Mouse (Mus musculus): ENCODE data around the gene Med12l.

Med12l gene

GRCm38 (mm10) chr3:59005271-59005995 lies at the start of gene Med12l:
Gene Med12l, plus strand, starts transcription at chr3:59005825.
- no peak for DNase-seq (ENCODE audit: low read depth, low spot score)

GRCm38 (mm10) chr3:58961166-58961565 lies 44.5 kb upstream of the Med12l start:
- DNase-seq (ENCODE audit: low read depth, low spot score), result no peak

- DNase-seq (ENCODE audit: low read depth, low spot score), result no peak
Observed at GRCm38 (mm10) chr3:58977413-58977812, 28.2 kb upstream of the Med12l start.

GRCm38 (mm10) chr3:58977906-58978622 lies 27.6 kb upstream of the Med12l start:
- no peak for DNase-seq (ENCODE audit: low read depth, low spot score)

GRCm38 (mm10) chr3:58980579-58980978 lies 25.0 kb upstream of the Med12l start:
- no peak for DNase-seq (ENCODE audit: low read depth, low spot score)

GRCm38 (mm10) chr3:58982896-58983837 lies 22.5 kb upstream of the Med12l start:
- DNase-seq (ENCODE audit: low read depth, low spot score), result no peak

- DNase-seq (ENCODE audit: low read depth, low spot score), result no peak
Observed at GRCm38 (mm10) chr3:58983838-58984598, 21.6 kb upstream of the Med12l start.

- DNase-seq (ENCODE audit: low read depth, low spot score), result no peak
Observed at GRCm38 (mm10) chr3:58985816-58986215, 19.8 kb upstream of the Med12l start.

GRCm38 (mm10) chr3:58989374-58989773 lies 16.3 kb upstream of the Med12l start:
- DNase-seq (ENCODE audit: low read depth, low spot score), result no peak

GRCm38 (mm10) chr3:58990556-58990955 lies 15.1 kb upstream of the Med12l start:
- DNase-seq (ENCODE audit: low read depth, low spot score), result no peak

GRCm38 (mm10) chr3:58992122-58992521 lies 13.5 kb upstream of the Med12l start:
- no peak for DNase-seq (ENCODE audit: low read depth, low spot score)

GRCm38 (mm10) chr3:58993619-58994018 lies 12.0 kb upstream of the Med12l start:
- DNase-seq (ENCODE audit: low read depth, low spot score), result no peak

- DNase-seq (ENCODE audit: low read depth, low spot score), result no peak
Observed at GRCm38 (mm10) chr3:59003756-59004155, 1.9 kb upstream of the Med12l start.

- no peak for DNase-seq (ENCODE audit: low read depth, low spot score)
Observed at GRCm38 (mm10) chr3:59005996-59006730, 538 bp downstream of the Med12l start.

GRCm38 (mm10) chr3:59006731-59007441 lies 1.3 kb downstream of the Med12l start:
- no peak for DNase-seq (ENCODE audit: low read depth, low spot score)

GRCm38 (mm10) chr3:59010276-59010675 lies 4.7 kb downstream of the Med12l start:
- no peak for DNase-seq (ENCODE audit: low read depth, low spot score)

GRCm38 (mm10) chr3:59015698-59016412 lies 10.2 kb downstream of the Med12l start:
- DNase-seq (ENCODE audit: low read depth, low spot score), result no peak

- DNase-seq (ENCODE audit: low read depth, low spot score), result no peak
Observed at GRCm38 (mm10) chr3:59016501-59016900, 10.9 kb downstream of the Med12l start.

GRCm38 (mm10) chr3:59021236-59021635 lies 15.6 kb downstream of the Med12l start:
- DNase-seq (ENCODE audit: low read depth, low spot score), result no peak
